Mouse (Mus musculus): ENCODE measurements at regions not wholly inside any gene's neighbourhood (a gene's known extent, or its start where the extent isn't known, plus 50 kb on each side); places are given as distances from the start of the nearest gene placed in this dataset.
A peak's percentile ranks its signal among the peaks of the same experiment; 100 is the strongest.

DNA sequence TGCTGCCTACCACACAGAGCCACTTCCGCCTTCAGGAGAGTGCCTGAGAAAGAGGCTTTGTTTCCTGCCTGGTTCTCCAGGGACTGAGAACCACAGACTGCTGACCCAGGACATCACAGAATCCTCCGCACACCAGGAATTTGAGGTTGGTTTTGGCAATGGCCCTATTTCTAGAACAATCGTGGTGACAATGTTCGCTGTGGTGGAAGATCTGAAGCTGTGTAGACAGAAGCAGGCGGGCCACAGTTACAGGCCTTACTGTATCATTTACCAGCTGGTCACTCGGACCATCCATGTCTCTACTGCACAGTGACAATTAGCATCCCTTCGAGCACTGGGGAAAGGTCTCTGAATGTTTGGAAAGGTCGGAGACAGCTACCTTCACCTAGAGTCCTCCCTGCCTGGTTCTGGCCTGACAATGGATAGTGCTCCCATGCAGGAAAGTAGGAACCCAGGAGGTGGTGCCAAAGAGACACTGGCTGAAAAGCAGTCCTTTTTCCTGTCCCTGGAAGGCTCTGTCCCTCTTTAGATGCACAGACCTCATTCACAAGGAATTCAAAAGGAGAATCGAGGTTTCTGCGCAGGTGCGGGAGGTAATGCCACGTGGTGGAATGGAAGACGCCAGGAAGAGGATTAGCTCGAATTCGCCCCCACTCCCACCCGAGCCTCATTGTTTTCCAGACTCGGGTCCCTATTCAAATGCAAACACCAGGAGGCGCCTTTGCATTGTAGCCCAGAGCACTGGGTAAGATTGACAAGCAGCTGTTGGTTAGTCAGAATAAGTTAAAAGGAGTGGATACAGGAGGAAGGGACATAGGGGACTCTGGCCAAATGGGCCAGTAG lies 52.6 kb upstream of the Pax6 start:
- ATAC-seq (replicated peaks; ENCODE audit: extremely low read depth, insufficient read depth, low FRiP score): no peak; the same call in 1 of the 2 replicates
- H3K27me3 ChIP-seq (ENCODE audit: control insufficient read depth, insufficient read depth, low read length): peaks cover 3% of the 10 kb centered on the region; the same call in 1 of the 2 replicates
- peaks cover 2% of the 10 kb centered on the region for H3K4me1 ChIP-seq (ENCODE audit: control insufficient read depth, insufficient read depth, low read length)
- no peak overlapping the region for H3K27ac ChIP-seq (ENCODE audit: low read length)
- H3K9me3 ChIP-seq (replicated peaks; ENCODE audit: control insufficient read depth, low read length): no peaks in the 10 kb centered on the region
- H3K9ac ChIP-seq (ENCODE audit: low read length): no peak overlapping the region
- WGBS: 29% methylated on average over 18 of the region's 18 CpGs
- H3K4me2 ChIP-seq (ENCODE audit: low read depth, low read length): peak overlapping the region; percentile 62
- peak overlapping the region; percentile 42 for H3K4me3 ChIP-seq (ENCODE audit: low read length)
- no peaks in the 10 kb centered on the region for H3K36me3 ChIP-seq (ENCODE audit: control insufficient read depth, insufficient read depth)

Measured in heart, embryonic 16.5 days (tissue).